Mouse (Mus musculus): ENCODE measurements around the gene Fbxw15.
"Not testable (repeated sequence)": the region's sequence is repeated elsewhere in the genome, so short reads cannot be mapped to it uniquely, and the experiment has no call there.

Fbxw15 gene

GRCm38 (mm10) chr9:109568162-109568561 lies at the start of gene Fbxw15:
Fbxw15 (minus strand) TSS chr9:109568262.
- not testable (repeated sequence) for DNase-seq (ENCODE audit: low spot score)

- not testable (repeated sequence) for DNase-seq (ENCODE audit: low spot score)
Measured at GRCm38 (mm10) chr9:109606837-109607236, 38.8 kb upstream of the Fbxw15 start.

- DNase-seq (ENCODE audit: low spot score), result not testable (repeated sequence)
Measured at GRCm38 (mm10) chr9:109602128-109602527, 34.1 kb upstream of the Fbxw15 start.

- DNase-seq (ENCODE audit: low spot score), result no peak
Measured at GRCm38 (mm10) chr9:109597226-109597625, 29.2 kb upstream of the Fbxw15 start.

GRCm38 (mm10) chr9:109594866-109595265 lies 26.8 kb upstream of the Fbxw15 start:
- DNase-seq (ENCODE audit: low spot score), result no peak

- no peak for DNase-seq (ENCODE audit: low spot score)
Measured at GRCm38 (mm10) chr9:109565546-109565945, 2.5 kb downstream of the Fbxw15 start.

- DNase-seq (ENCODE audit: low spot score), result not testable (repeated sequence)
Measured at GRCm38 (mm10) chr9:109562106-109562505, 6.0 kb downstream of the Fbxw15 start.

GRCm38 (mm10) chr9:109552483-109552882 lies 15.6 kb downstream of the Fbxw15 start:
- no peak for DNase-seq (ENCODE audit: low spot score)

- not testable (repeated sequence) for DNase-seq (ENCODE audit: low spot score)
Measured at GRCm38 (mm10) chr9:109549666-109550065, 18.4 kb downstream of the Fbxw15 start.

- DNase-seq (ENCODE audit: low spot score), result peak; percentile 15
Measured at GRCm38 (mm10) chr9:109523385-109524064, 44.5 kb downstream of the Fbxw15 start.
